Mouse (Mus musculus): ENCODE measurements at regions not wholly inside any gene's neighbourhood (a gene's known extent, or its start where the extent isn't known, plus 50 kb on each side); places are given as distances from the start of the nearest gene placed in this dataset.
"Not testable (repeated sequence)": the region's sequence is repeated elsewhere in the genome, so short reads cannot be mapped to it uniquely, and the experiment has no call there.

- no peak for DNase-seq (ENCODE audit: low spot score in 2 of 2)
Measured at GRCm38 (mm10) chr17:13584394-13584793, 175.9 kb upstream of the Afdn start.

DNA sequence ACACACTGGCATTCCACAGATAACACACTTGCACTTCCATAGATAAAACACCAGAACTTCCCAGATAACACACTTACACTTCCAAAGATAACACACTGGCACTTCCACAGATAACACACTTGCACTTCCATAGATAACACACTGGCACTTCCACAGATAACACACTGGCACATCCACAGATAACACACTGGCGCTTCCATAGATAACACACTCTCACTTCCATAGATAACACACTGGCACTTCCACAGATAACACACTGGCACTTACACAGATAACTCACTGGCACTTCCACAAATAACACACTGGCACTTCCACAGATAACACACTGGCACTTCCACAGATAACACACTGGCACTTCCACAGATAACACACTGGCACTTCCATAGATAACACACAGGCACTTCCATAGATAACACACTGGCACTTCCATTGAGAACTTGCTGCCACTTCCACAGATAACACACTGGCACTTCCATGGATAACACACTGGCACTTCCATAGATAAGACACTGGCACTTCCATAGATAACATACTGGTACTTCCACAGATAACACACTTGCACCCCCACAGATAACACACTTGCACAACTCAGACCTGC lies 170.0 kb upstream of the Afdn start:
- not testable (repeated sequence) for DNase-seq (ENCODE audit: low spot score in 2 of 2)
